Mouse (Mus musculus): ENCODE measurements around the gene Bcl9. TPM values are rescaled to one million over a fixed set of nuclear protein-coding genes. Genes with fewer than 3 reads are reported as not detected.
A peak's percentile ranks its signal among the peaks of the same experiment; 100 is the strongest.

Bcl9 gene
- polyA plus RNA-seq, 1 experiment from 2014 or later: 19.2 TPM

- no peak overlapping the region for H3K9ac ChIP-seq (ENCODE audit: low read length)
- no peak for TF ChIP-seq CTCF (IDR thresholded peaks at IDR 0.05; ENCODE audit: low read depth)
- TF ChIP-seq EP300 (optimal IDR thresholded peaks at IDR 0.05): no peak
- 62% methylated on average over 1 of the region's 1 CpGs for WGBS
- no peaks in the 10 kb centered on the region for H3K4me1 ChIP-seq (replicated peaks; ENCODE audit: control insufficient read depth, insufficient read depth)
- H3K27me3 ChIP-seq (ENCODE audit: control insufficient read depth, insufficient read depth, low read length): no peaks in the 10 kb centered on the region
- H3K27ac ChIP-seq (replicated peaks): no peak overlapping the region
- no peak for DNase-seq (ENCODE audit: low spot score)
- H3K36me3 ChIP-seq (ENCODE audit: control insufficient read depth, insufficient read depth, low read length): peaks cover 28% of the 10 kb centered on the region
- H3K4me2 ChIP-seq (replicated peaks; ENCODE audit: low read depth): no peak overlapping the region
- H3K9me3 ChIP-seq (ENCODE audit: control insufficient read depth, low read length): no peaks in the 10 kb centered on the region
- H3K4me3 ChIP-seq (ENCODE audit: low read depth, low read length): no peak overlapping the region
- ATAC-seq (ENCODE audit: low FRiP score, low TSS enrichment): no peak
These were observed 83.3 kb downstream of the Bcl9 start for GRCm38 (mm10) chr3:97214439-97214838.

GRCm38 (mm10) chr3:97213871-97214270 is 83.8 kb downstream of the Bcl9 start:
- H3K27me3 ChIP-seq (ENCODE audit: control insufficient read depth, insufficient read depth, low read length): no peaks in the 10 kb centered on the region
- no peaks in the 10 kb centered on the region for H3K4me1 ChIP-seq (replicated peaks; ENCODE audit: control insufficient read depth, insufficient read depth)
- H3K4me2 ChIP-seq (replicated peaks; ENCODE audit: low read depth): no peak overlapping the region
- no peak for ATAC-seq (ENCODE audit: low FRiP score, low TSS enrichment)
- WGBS: 93% methylated on average over 10 of the region's 10 CpGs
- no peak overlapping the region for H3K9ac ChIP-seq (ENCODE audit: low read length)
- no peak for DNase-seq (ENCODE audit: low spot score)
- peaks cover 28% of the 10 kb centered on the region for H3K36me3 ChIP-seq (ENCODE audit: control insufficient read depth, insufficient read depth, low read length)
- H3K9me3 ChIP-seq (ENCODE audit: control insufficient read depth, low read length): no peaks in the 10 kb centered on the region
- TF ChIP-seq CTCF (IDR thresholded peaks at IDR 0.05; ENCODE audit: low read depth): no peak
- TF ChIP-seq EP300 (optimal IDR thresholded peaks at IDR 0.05): no peak
- H3K4me3 ChIP-seq (ENCODE audit: low read depth, low read length): no peak overlapping the region
- H3K27ac ChIP-seq (replicated peaks): no peak overlapping the region

- no peak overlapping the region for H3K4me3 ChIP-seq (ENCODE audit: low read depth, low read length)
- H3K9me3 ChIP-seq (ENCODE audit: control insufficient read depth, low read length): no peaks in the 10 kb centered on the region
- no peak for DNase-seq (ENCODE audit: low spot score)
- no peaks in the 10 kb centered on the region for H3K27me3 ChIP-seq (ENCODE audit: control insufficient read depth, insufficient read depth, low read length)
- peak; percentile 81 for ATAC-seq (ENCODE audit: low FRiP score, low TSS enrichment)
- H3K4me1 ChIP-seq (replicated peaks; ENCODE audit: control insufficient read depth, insufficient read depth): no peaks in the 10 kb centered on the region
- TF ChIP-seq EP300 (optimal IDR thresholded peaks at IDR 0.05) (no peak), CTCF (IDR thresholded peaks at IDR 0.05; ENCODE audit: low read depth) (no peak)
- no peak overlapping the region for H3K4me2 ChIP-seq (replicated peaks; ENCODE audit: low read depth)
- WGBS: 64% methylated on average over 5 of the region's 5 CpGs
- peaks cover 38% of the 10 kb centered on the region for H3K36me3 ChIP-seq (ENCODE audit: control insufficient read depth, insufficient read depth, low read length)
- H3K27ac ChIP-seq (replicated peaks): no peak overlapping the region
- no peak overlapping the region for H3K9ac ChIP-seq (ENCODE audit: low read length)
These were observed 86.5 kb downstream of the Bcl9 start for GRCm38 (mm10) chr3:97211177-97211576.

- Histone ChIP-seq H3K27me3 (ENCODE audit: control insufficient read depth, insufficient read depth, low read length) (no peaks in the 10 kb centered on the region), H3K4me2 (replicated peaks; ENCODE audit: low read depth) (no peak overlapping the region), H3K27ac (replicated peaks) (no peak overlapping the region), H3K4me1 (replicated peaks; ENCODE audit: control insufficient read depth, insufficient read depth) (no peaks in the 10 kb centered on the region), H3K36me3 (ENCODE audit: control insufficient read depth, insufficient read depth, low read length) (peaks cover 37% of the 10 kb centered on the region), H3K4me3 (ENCODE audit: low read depth, low read length) (no peak overlapping the region), H3K9ac (ENCODE audit: low read length) (no peak overlapping the region), H3K9me3 (ENCODE audit: control insufficient read depth, low read length) (no peaks in the 10 kb centered on the region)
- 79% methylated on average over 9 of the region's 9 CpGs for WGBS
- TF ChIP-seq CTCF (IDR thresholded peaks at IDR 0.05; ENCODE audit: low read depth) (no peak), EP300 (optimal IDR thresholded peaks at IDR 0.05) (no peak)
- no peak for DNase-seq (ENCODE audit: low spot score)
- ATAC-seq (ENCODE audit: low FRiP score, low TSS enrichment): no peak
These were observed 88.4 kb downstream of the Bcl9 start for GRCm38 (mm10) chr3:97209351-97209750.

- no peaks in the 10 kb centered on the region for H3K27me3 ChIP-seq (ENCODE audit: control insufficient read depth, insufficient read depth, low read length)
- H3K9ac ChIP-seq (ENCODE audit: low read length): no peak overlapping the region
- TF ChIP-seq EP300 (optimal IDR thresholded peaks at IDR 0.05): no peak
- no peak for TF ChIP-seq CTCF (IDR thresholded peaks at IDR 0.05; ENCODE audit: low read depth)
- H3K4me2 ChIP-seq (replicated peaks; ENCODE audit: low read depth): no peak overlapping the region
- no peaks in the 10 kb centered on the region for H3K9me3 ChIP-seq (ENCODE audit: control insufficient read depth, low read length)
- DNase-seq (ENCODE audit: low spot score): no peak
- peaks cover 25% of the 10 kb centered on the region for H3K36me3 ChIP-seq (ENCODE audit: control insufficient read depth, insufficient read depth, low read length)
- 75% methylated on average over 3 of the region's 3 CpGs for WGBS
- no peaks in the 10 kb centered on the region for H3K4me1 ChIP-seq (replicated peaks; ENCODE audit: control insufficient read depth, insufficient read depth)
- no peak overlapping the region for H3K27ac ChIP-seq (replicated peaks)
- ATAC-seq (ENCODE audit: low FRiP score, low TSS enrichment): no peak
- H3K4me3 ChIP-seq (ENCODE audit: low read depth, low read length): no peak overlapping the region
These were observed 91.2 kb downstream of the Bcl9 start for GRCm38 (mm10) chr3:97206521-97206920.

- ATAC-seq (ENCODE audit: low FRiP score, low TSS enrichment): no peak
- H3K9ac ChIP-seq (ENCODE audit: low read length): no peak overlapping the region
- 63% methylated on average over 14 of the region's 14 CpGs for WGBS
These were observed 93.8 kb downstream of the Bcl9 start for GRCm38 (mm10) chr3:97203880-97204279.

More at GRCm38 (mm10) chr3:97203880-97204279, 93.8 kb downstream of the Bcl9 start:
- no peaks in the 10 kb centered on the region for H3K4me1 ChIP-seq (replicated peaks; ENCODE audit: control insufficient read depth, insufficient read depth)
- no peak for DNase-seq (ENCODE audit: low spot score)
- peaks cover 17% of the 10 kb centered on the region for H3K36me3 ChIP-seq (ENCODE audit: control insufficient read depth, insufficient read depth, low read length)
- no peaks in the 10 kb centered on the region for H3K9me3 ChIP-seq (ENCODE audit: control insufficient read depth, low read length)
- no peaks in the 10 kb centered on the region for H3K27me3 ChIP-seq (ENCODE audit: control insufficient read depth, insufficient read depth, low read length)
- H3K4me2 ChIP-seq (replicated peaks; ENCODE audit: low read depth): no peak overlapping the region
- TF ChIP-seq EP300 (optimal IDR thresholded peaks at IDR 0.05) (no peak), CTCF (IDR thresholded peaks at IDR 0.05; ENCODE audit: low read depth) (no peak)
- no peak overlapping the region for H3K4me3 ChIP-seq (ENCODE audit: low read depth, low read length)
- H3K27ac ChIP-seq (replicated peaks): no peak overlapping the region
